Mouse (Mus musculus) liver, embryonic 14.5 days (tissue): Measurements from ENCODE around the gene Hist1h2af. TPM values are rescaled to one million over a fixed set of nuclear protein-coding genes. Genes with fewer than 3 reads are reported as not detected.

Source experiments
- ATAC-seq: fragments of 200-750 bp; cut with Nextera tagmentation; 2 replicates; pipeline ENCODE4 v1.8.0; 2017; ENCODE audit warnings: moderate number of reproducible peaks, mild to moderate bottlenecking, moderate library complexity; ENCODE audit not compliant: insufficient read depth
- DNase-seq, 3 experiments: peaks; one replicate each; pipeline ENCODE4 v3.0.0-alpha.2; 2012 to 2013; ENCODE audit warnings: low read depth in 3 of 3, low spot score in 3 of 3
- H3K27ac ChIP-seq: fragments of 300-500 bp; sonication (generic); 2 replicates; pipeline ENCODE4 v1.5.1; 2014; ENCODE audit warnings: moderate library complexity, mild to moderate bottlenecking, control low read depth, inconsistent platforms
- H3K27me3 ChIP-seq: fragments of 300-500 bp; sonication (generic); 2 replicates; pipeline ENCODE4 v1.6.1; 2014; ENCODE audit warnings: mild to moderate bottlenecking, low read length, moderate library complexity; ENCODE audit not compliant: control insufficient read depth, insufficient read depth
- H3K36me3 ChIP-seq: fragments of 300-500 bp; sonication (generic); replicated peaks from 2 replicates; pipeline ENCODE4 v1.6.1; 2014; ENCODE audit warnings: low read depth; ENCODE audit not compliant: control insufficient read depth, insufficient read depth
- H3K4me1 ChIP-seq, 2 experiments: fragments of 200-500 bp in 1 of 2; fragments of 300-500 bp in 1 of 2; sonication (generic) in 1 of 2; replicated peaks; 2 replicates each; pipeline ENCODE4 v1.6.1; 2012 to 2014; ENCODE audit warnings: antibody characterized with exemption in 1 of 2, inconsistent platforms in 1 of 2, low read length in 1 of 2; ENCODE audit not compliant: control insufficient read depth in 2 of 2, insufficient read depth in 2 of 2
- H3K4me2 ChIP-seq: fragments of 300-500 bp; sonication (generic); 2 replicates; pipeline ENCODE4 v1.6.1; 2014; ENCODE audit warnings: low read depth, mild to moderate bottlenecking, control low read depth, moderate library complexity
- H3K4me3 ChIP-seq, 2 experiments: fragments of 200-500 bp in 1 of 2; fragments of 300-500 bp in 1 of 2; sonication (generic) in 1 of 2; 2 replicates each; pipeline ENCODE4 v1.5.1; 2012 to 2014; ENCODE audit warnings: low read depth in 2 of 2, low read length in 2 of 2, mild to moderate bottlenecking in 2 of 2, control low read depth in 1 of 2, inconsistent platforms in 1 of 2, moderate library complexity in 1 of 2; ENCODE audit not compliant: insufficient read depth in 1 of 2
- H3K9ac ChIP-seq: fragments of 300-500 bp; sonication (generic); replicated peaks from 2 replicates; pipeline ENCODE4 v1.6.1; 2014; ENCODE audit warnings: mild to moderate bottlenecking, control low read depth, moderate library complexity
- H3K9me3 ChIP-seq: fragments of 300-500 bp; sonication (generic); 2 replicates; pipeline ENCODE4 v1.6.1; 2016; ENCODE audit warnings: low read length, mixed read lengths; ENCODE audit not compliant: control insufficient read depth
- CTCF ChIP-seq: IDR thresholded peaks from 2 replicates; pipeline ENCODE4 v1.5.1; 2016; ENCODE audit warnings: antibody characterized with exemption, low read depth, control low read depth
- EP300 ChIP-seq: IDR thresholded peaks from 2 replicates; pipeline ENCODE4 v1.6.1; 2016; ENCODE audit warnings: antibody characterized with exemption, low read depth
- WGBS: fragments of 180-500 bp; shearing (Covaris S2); extraction: QIAGEN DNeasy Blood & Tissue Kit; methylation state at CpG from one replicate; pipeline ENCODE4 v1.1.7; 2014; ENCODE audit not compliant: insufficient replicate concordance; 5-methylcytosine and 5-hydroxymethylcytosine counted together
- polyA plus RNA-seq, 2 experiments: library from polyadenylated mRNA; depleted of rRNA in 1 of 2; stranded (reverse) in 1 of 2; unstranded in 1 of 2; fragments of >200 nt; fragmentation: Nextera tagmentation in 1 of 2; extraction: Ambion mirVana in 1 of 2; gene quantifications; 2 replicates each; pipeline versions ENCODE4 v1.2.1 to v1.2.3; 2012 to 2014

Gene Hist1h2af
- polyA plus RNA-seq, 2 experiments = 14.2 to 375 TPM

DNA sequence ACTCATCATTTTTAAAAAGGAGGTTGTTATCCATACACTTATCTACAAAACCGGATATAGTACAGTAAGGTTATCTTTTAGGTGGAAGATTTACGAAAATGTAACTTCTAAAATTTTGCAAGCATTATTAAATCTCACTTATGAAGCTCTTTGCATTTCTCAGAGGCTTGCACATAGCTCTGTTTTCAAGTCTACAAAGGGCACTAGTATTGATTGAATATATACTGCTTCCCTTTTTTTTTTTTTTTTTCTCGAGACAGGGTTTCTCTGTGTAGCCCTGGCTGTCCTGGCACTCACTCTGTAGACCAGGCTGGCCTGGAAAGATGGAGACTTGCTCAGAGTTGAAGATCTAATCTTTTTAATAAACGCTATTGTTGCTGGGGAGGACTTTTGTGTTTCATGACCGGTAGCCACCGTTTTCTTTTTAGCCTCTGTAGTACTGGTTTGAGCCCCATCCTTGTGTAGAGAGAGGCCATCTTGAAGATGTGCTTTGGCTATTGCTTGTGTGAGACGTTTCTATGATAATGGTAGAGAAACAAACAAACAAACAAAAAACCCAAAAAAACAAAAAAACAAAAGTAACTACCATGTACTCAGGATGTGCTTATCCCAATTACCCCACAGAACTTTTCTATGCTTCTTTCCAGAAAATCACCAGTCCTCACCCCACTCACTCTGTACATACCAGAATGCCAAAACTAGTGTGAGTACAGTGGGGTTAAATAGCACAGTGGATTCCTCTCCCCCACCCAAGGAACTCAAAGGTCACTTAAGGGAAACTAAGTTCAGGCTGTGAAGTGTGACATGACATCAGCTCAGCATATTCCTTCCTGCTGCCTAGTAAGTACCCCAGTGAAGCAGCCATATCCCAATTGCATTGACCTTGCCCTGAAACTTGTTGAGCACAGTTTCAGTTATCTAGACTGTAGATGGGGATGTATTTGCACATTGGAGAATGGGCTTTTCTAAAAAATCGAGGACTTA lies 18.5 kb downstream of the Hist1h2af start:
- no peak for DNase-seq
- WGBS = 35% methylated on average over 8 of the region's 8 CpGs
- Histone ChIP-seq H3K4me2 (peak overlapping the region; percentile 66), H3K27me3 (no peaks in the 10 kb centered on the region), H3K4me3 (peak overlapping the region; percentile 58 to 61; a peak in 3 of 4 replicates), H3K36me3 (no peaks in the 10 kb centered on the region), H3K27ac (peak overlapping the region; percentile 98), H3K9ac (peak overlapping the region; percentile 89), H3K9me3 (no peaks in the 10 kb centered on the region), H3K4me1 (peaks cover 20 to 31% of the 10 kb centered on the region in 2 experiments)
- ATAC-seq = no peak
- TF ChIP-seq CTCF = no peak
- TF ChIP-seq EP300 = no peak

GRCm38 (mm10) chr13:23552962-23553361 lies 19.3 kb downstream of the Hist1h2af start, which contains the start of gene Hist1h1d:
TSS of gene Hist1h1d (plus strand) at chr13:23553262.
- Histone ChIP-seq H3K36me3 (no peaks in the 10 kb centered on the region), H3K4me1 (peaks cover 20 to 31% of the 10 kb centered on the region in 2 experiments), H3K4me3 (no peak within 1 kb of the TSS), H3K9me3 (no peaks in the 10 kb centered on the region), H3K27me3 (no peaks in the 10 kb centered on the region), H3K4me2 (peak within 1 kb of the TSS; percentile 79), H3K9ac (peak within 1 kb of the TSS; percentile 92), H3K27ac (peak within 1 kb of the TSS; percentile 98)
- DNase-seq = no peak
- no peak for ATAC-seq
- no peak for TF ChIP-seq CTCF
- no peak for TF ChIP-seq EP300

DNA sequence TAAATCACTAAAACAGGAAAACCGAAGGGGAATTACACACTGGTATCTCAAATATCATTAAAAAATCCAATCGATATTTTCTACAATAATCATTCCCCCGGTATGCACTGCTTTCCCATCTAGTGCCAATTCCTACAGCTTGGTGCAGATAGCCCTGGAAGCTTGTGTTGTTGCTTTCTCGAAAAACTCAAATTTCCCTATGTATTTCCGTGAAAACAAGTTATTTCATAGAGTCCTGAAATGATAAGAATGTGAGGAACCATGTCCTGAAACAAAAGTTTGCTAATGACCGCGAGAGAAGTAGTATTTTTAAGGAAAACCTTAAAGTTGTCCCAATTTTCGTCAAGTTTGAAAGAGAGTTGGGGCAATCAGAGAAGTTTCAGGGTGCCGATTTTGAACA lies 20.7 kb downstream of the Hist1h2af start:
- ATAC-seq (no peak), DNase-seq (no peak)
- Histone ChIP-seq H3K4me3 (peak overlapping the region in 1 of 2 experiments; percentile 63; a peak in 2 of 4 replicates), H3K9ac (peak overlapping the region; percentile 92), H3K9me3 (no peaks in the 10 kb centered on the region), H3K4me1 (peaks cover 19 to 28% of the 10 kb centered on the region in 2 experiments), H3K4me2 (peak overlapping the region; percentile 79), H3K36me3 (no peaks in the 10 kb centered on the region), H3K27ac (peak overlapping the region; percentile 95), H3K27me3 (no peaks in the 10 kb centered on the region)
- TF ChIP-seq EP300 (no peak), CTCF (no peak)
- WGBS = 13% methylated on average over 9 of the region's 9 CpGs

DNA sequence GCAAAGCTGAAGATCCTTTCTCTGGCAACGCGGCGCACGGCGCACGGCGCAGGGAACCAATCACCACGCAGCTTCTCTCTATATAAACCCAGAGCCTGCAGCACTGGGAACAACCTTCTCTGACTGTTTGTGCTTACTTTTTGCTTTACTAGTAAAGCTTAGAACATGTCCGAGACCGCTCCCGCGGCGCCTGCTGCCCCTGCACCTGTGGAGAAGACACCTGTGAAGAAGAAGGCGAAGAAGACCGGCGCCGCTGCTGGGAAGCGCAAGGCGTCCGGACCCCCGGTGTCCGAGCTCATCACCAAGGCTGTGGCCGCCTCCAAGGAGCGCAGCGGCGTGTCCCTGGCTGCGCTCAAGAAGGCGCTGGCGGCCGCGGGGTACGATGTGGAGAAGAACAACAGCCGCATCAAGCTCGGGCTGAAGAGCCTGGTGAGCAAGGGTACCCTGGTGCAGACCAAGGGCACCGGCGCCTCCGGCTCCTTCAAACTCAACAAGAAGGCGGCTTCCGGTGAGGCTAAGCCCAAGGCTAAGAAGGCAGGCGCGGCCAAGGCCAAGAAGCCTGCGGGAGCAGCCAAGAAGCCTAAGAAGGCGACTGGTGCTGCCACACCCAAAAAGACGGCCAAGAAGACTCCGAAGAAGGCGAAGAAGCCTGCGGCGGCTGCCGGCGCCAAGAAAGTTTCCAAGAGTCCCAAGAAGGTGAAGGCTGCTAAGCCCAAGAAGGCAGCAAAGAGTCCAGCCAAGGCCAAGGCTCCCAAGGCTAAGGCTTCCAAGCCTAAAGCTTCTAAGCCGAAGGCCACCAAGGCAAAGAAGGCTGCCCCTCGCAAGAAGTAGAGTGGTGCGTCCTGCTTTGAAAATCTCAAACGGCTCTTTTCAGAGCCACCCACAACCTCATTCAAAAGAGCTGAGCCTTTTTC lies 21.5 kb downstream of the Hist1h2af start:
- peak; percentile 72 for ATAC-seq
- Histone ChIP-seq H3K9ac (peak overlapping the region; percentile 92), H3K36me3 (no peaks in the 10 kb centered on the region), H3K4me2 (peak overlapping the region; percentile 79), H3K9me3 (no peaks in the 10 kb centered on the region), H3K4me1 (peaks cover 16 to 28% of the 10 kb centered on the region in 2 experiments), H3K27me3 (no peaks in the 10 kb centered on the region), H3K4me3 (peak overlapping the region; percentile 63 to 83), H3K27ac (peak overlapping the region; percentile 95)
- peak; percentile 86 to 91 (median 87) for DNase-seq
- WGBS = under 1% methylated on average over 54 of the region's 54 CpGs
- TF ChIP-seq CTCF (no peak), EP300 (peak; percentile 79)
